Mouse (Mus musculus) kidney, postnatal 0 days (tissue): ENCODE measurements around the gene Elavl4. TPM values are rescaled to one million over a fixed set of nuclear protein-coding genes. Genes with fewer than 3 reads are reported as not detected.

Experiments
- ATAC-seq: fragments of 200-750 bp; cut with Nextera tagmentation; replicated peaks from 2 replicates; pipeline ENCODE4 v1.8.0; 2017; ENCODE audit warnings: low read depth, moderate number of reproducible peaks, moderate TSS enrichment, moderate library complexity; ENCODE audit not compliant: low FRiP score
- DNase-seq: peaks from one replicate; pipeline ENCODE4 v3.0.0-alpha.2; 2016; ENCODE audit warnings: low spot score
- H3K27ac ChIP-seq: fragments of 300-500 bp; sonication (generic); 2 replicates; pipeline ENCODE4 v1.5.1; 2014; ENCODE audit warnings: mild to moderate bottlenecking
- H3K27me3 ChIP-seq: fragments of 300-500 bp; sonication (generic); 2 replicates; pipeline ENCODE4 v1.6.1; 2014; ENCODE audit warnings: low read length, mixed read lengths; ENCODE audit not compliant: insufficient read depth
- H3K36me3 ChIP-seq: fragments of 300-500 bp; sonication (generic); 2 replicates; pipeline ENCODE4 v1.6.1; 2014; ENCODE audit warnings: low read length, mixed read lengths; ENCODE audit not compliant: insufficient read depth
- H3K4me1 ChIP-seq: fragments of 300-500 bp; sonication (generic); replicated peaks from 2 replicates; pipeline ENCODE4 v1.6.1; 2014; ENCODE audit warnings: antibody characterized with exemption, low read length, mixed read lengths; ENCODE audit not compliant: insufficient read depth
- H3K4me2 ChIP-seq: fragments of 300-500 bp; sonication (generic); 2 replicates; pipeline ENCODE4 v1.6.1; 2014; ENCODE audit warnings: mild to moderate bottlenecking, low read length, moderate library complexity, mixed read lengths
- H3K4me3 ChIP-seq: fragments of 300-500 bp; sonication (generic); replicated peaks from 2 replicates; pipeline ENCODE4 v1.5.1; 2014; ENCODE audit warnings: low read depth, low read length
- H3K9ac ChIP-seq: fragments of 300-500 bp; sonication (generic); 2 replicates; pipeline ENCODE4 v1.6.1; 2014; ENCODE audit warnings: low read depth, low read length
- H3K9me3 ChIP-seq: fragments of 300-500 bp; sonication (generic); replicated peaks from 2 replicates; pipeline ENCODE4 v1.6.1; 2016; ENCODE audit warnings: low read length, inconsistent platforms, mixed read lengths
- CTCF ChIP-seq: IDR thresholded peaks from 2 replicates; pipeline ENCODE4 v1.5.1; 2016; ENCODE audit warnings: antibody characterized with exemption, low read depth, mild to moderate bottlenecking, moderate library complexity
- WGBS: fragments of 180-500 bp; shearing (Covaris S2); extraction: QIAGEN DNeasy Blood & Tissue Kit; methylation state at CpG from one replicate; pipeline ENCODE4 v1.1.7; 2014; 5-methylcytosine and 5-hydroxymethylcytosine counted together
- polyA plus RNA-seq: library from polyadenylated mRNA; unstranded; fragments of >200 nt; fragmentation: Nextera tagmentation; extraction: Ambion mirVana; gene quantifications from 2 replicates; pipeline ENCODE4 v1.2.1, GENCODE M21; 2015

Gene Elavl4
- polyA plus RNA-seq, 1 experiment from 2014 or later = 8.8 TPM

GRCm38 (mm10) chr4:110250055-110250454 is 101.7 kb downstream of the Elavl4 start:
- Histone ChIP-seq H3K36me3 (no peaks in the 10 kb centered on the region), H3K27ac (no peak overlapping the region), H3K9me3 (no peaks in the 10 kb centered on the region), H3K4me2 (no peak overlapping the region), H3K4me1 (no peaks in the 10 kb centered on the region), H3K4me3 (no peak overlapping the region), H3K9ac (no peak overlapping the region), H3K27me3 (no peaks in the 10 kb centered on the region)
- ATAC-seq = no peak
- DNase-seq = no peak
- no peak for TF ChIP-seq CTCF
- WGBS = 59% methylated on average over 3 of the region's 3 CpGs

DNA sequence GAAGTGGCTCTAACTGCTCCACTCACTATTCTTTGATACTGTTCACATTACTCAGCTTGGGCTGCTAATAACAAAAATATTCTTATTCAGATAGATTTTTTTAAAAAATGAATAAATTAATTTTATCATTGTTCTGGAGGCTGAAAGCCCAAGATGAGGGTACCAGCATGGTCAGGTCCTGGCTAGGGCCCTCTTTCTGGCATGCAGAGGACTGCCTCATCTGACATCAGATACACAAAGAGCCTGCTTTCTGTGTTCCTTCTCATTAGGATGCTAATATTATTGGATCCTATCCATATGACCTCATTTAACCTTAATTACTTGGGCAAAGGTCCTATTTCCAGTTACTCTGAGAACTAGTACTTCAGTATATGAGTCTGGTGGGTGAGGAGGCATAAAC is 108.8 kb downstream of the Elavl4 start:
- H3K9me3 ChIP-seq = no peaks in the 10 kb centered on the region
- no peak overlapping the region for H3K4me2 ChIP-seq
- H3K4me3 ChIP-seq = no peak overlapping the region
- H3K27me3 ChIP-seq = no peaks in the 10 kb centered on the region
- H3K36me3 ChIP-seq = no peaks in the 10 kb centered on the region
- no peaks in the 10 kb centered on the region for H3K4me1 ChIP-seq
- no peak overlapping the region for H3K27ac ChIP-seq
- no peak for ATAC-seq
- no peak for TF ChIP-seq CTCF
- H3K9ac ChIP-seq = no peak overlapping the region
- DNase-seq = no peak

DNA sequence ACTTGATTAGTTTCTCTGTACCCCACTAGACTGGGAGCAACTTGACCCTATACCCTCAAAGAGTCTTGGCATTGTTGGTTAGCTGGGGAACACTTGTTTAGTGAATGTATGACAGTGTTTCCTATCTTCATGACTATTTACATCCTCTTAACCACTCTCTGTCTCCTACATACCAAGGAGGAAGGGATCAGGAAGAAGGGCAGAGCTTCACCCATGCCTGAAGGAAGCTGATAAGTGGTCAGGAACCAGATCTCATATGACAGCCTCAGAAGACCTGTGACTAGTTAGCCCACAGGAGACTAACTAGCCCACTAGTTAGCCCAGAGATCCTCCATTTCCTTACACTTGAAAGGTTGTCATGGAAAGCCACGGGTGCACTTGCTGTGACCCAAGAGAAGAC is 117.2 kb downstream of the Elavl4 start:
- H3K4me3 ChIP-seq = no peak overlapping the region
- no peak overlapping the region for H3K9ac ChIP-seq
- 75% methylated on average over 1 of the region's 1 CpGs for WGBS
- no peak for ATAC-seq
- H3K9me3 ChIP-seq = no peaks in the 10 kb centered on the region
- H3K4me2 ChIP-seq = no peak overlapping the region
- TF ChIP-seq CTCF = no peak
- no peaks in the 10 kb centered on the region for H3K27me3 ChIP-seq
- DNase-seq = no peak
- H3K4me1 ChIP-seq = no peaks in the 10 kb centered on the region
- H3K27ac ChIP-seq = no peak overlapping the region
- H3K36me3 ChIP-seq = no peaks in the 10 kb centered on the region

DNA sequence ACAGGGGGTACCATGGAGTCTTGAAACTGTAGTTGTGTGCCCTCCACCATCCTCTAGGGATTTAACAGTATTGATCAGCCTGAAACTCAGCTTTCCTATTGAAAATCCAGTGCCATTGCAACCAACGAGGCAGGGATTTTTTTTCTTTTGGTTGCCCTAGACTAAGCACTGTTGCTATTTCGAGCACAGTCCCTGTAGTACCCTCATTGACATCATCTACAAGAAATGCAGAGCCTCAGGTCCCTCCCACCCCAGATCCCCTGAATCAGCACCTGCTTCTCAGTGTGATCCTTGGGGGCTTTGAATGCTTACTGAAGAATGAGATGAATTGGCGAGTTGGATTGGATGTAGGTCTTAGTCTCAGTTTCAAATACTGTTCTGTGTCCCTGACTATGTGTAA is 119.4 kb downstream of the Elavl4 start:
- WGBS = 80% methylated on average over 3 of the region's 3 CpGs
- Histone ChIP-seq H3K9ac (no peak overlapping the region), H3K36me3 (no peaks in the 10 kb centered on the region), H3K4me2 (no peak overlapping the region), H3K27me3 (no peaks in the 10 kb centered on the region), H3K27ac (no peak overlapping the region), H3K4me1 (no peaks in the 10 kb centered on the region), H3K4me3 (no peak overlapping the region), H3K9me3 (no peaks in the 10 kb centered on the region)
- DNase-seq = no peak
- no peak for ATAC-seq
- TF ChIP-seq CTCF = no peak

DNA sequence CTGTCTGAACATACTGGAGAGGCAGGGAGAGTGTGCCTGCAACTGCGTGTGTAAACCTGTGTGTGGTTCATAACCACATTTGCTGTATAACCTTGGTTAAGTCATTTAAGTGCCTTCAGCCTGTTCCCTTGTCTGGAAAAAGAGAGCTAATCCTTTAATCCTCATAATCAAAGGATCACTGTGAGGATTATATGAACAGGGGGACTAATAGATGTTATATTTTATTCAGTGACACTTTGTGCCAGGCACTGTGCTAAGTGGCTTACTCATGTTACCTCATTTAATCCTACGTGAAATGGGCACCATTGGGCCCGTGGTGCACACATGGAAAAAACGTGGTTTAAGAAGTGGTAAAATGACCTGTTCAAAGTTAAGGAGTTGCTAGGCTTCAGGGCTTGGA is 119.9 kb downstream of the Elavl4 start:
- Histone ChIP-seq H3K27me3 (no peaks in the 10 kb centered on the region), H3K4me2 (no peak overlapping the region), H3K9me3 (no peaks in the 10 kb centered on the region), H3K27ac (no peak overlapping the region), H3K4me1 (no peaks in the 10 kb centered on the region), H3K4me3 (no peak overlapping the region), H3K36me3 (no peaks in the 10 kb centered on the region), H3K9ac (no peak overlapping the region)
- ATAC-seq (no peak), DNase-seq (no peak)
- WGBS = 77% methylated on average over 4 of the region's 4 CpGs
- TF ChIP-seq CTCF = no peak

- no peak for ATAC-seq
- no peak for DNase-seq
- WGBS = 93% methylated on average over 1 of the region's 1 CpGs
- Histone ChIP-seq H3K27me3 (no peaks in the 10 kb centered on the region), H3K27ac (no peak overlapping the region), H3K36me3 (no peaks in the 10 kb centered on the region), H3K4me1 (no peaks in the 10 kb centered on the region), H3K9me3 (no peaks in the 10 kb centered on the region), H3K9ac (no peak overlapping the region), H3K4me2 (no peak overlapping the region), H3K4me3 (no peak overlapping the region)
- TF ChIP-seq CTCF = no peak
These were observed 122.1 kb downstream of the Elavl4 start for GRCm38 (mm10) chr4:110229652-110230051.

DNA sequence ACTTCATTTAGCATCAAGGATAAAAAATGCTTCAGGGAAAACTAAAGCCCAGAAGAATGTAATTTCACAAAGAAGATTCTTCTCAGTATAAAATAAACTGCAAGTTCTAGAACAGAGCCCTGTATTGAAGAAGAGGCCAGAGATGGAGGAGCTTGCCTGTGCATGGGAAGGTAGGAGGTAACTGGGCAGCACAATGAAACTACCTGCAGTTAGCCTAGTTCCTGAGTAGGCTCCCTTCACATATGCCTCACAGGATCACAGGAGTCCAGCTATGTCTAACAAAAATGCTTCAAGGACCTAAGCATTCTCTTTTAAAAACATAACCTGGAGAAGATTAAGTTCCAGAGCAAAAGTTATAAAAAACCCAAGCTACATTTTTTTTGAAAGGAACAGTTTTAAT is 122.5 kb downstream of the Elavl4 start:
- TF ChIP-seq CTCF = no peak
- Histone ChIP-seq H3K4me1 (no peaks in the 10 kb centered on the region), H3K4me3 (no peak overlapping the region), H3K27me3 (no peaks in the 10 kb centered on the region), H3K9ac (no peak overlapping the region), H3K4me2 (no peak overlapping the region), H3K36me3 (no peaks in the 10 kb centered on the region), H3K9me3 (no peaks in the 10 kb centered on the region), H3K27ac (no peak overlapping the region)
- no peak for ATAC-seq
- no peak for DNase-seq
